Mouse (Mus musculus): ENCODE data around the gene Lurap1.

DNA sequence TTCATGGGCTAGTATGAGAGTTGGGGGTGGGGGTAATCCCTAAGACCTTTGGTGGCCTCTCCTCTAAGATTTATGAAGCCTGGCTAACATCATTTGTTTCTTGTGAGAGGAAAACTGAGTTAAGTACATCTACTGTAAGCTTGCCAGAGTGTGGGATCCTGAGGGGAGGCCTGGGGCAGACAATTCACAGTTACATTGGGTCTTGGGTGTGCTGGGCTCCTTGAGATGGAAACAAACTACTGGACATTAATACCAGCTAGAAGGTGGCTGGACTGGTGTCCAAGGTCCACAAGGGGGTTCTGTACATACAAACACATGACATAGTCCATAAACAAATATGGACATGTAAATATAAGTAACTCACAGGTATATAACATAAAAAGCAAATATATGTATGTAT lies 24.0 kb upstream of the Lurap1 start:
- no peak for TF ChIP-seq POLR2A (IDR thresholded peaks at IDR 0.05; ENCODE audit: extremely low read depth, insufficient read depth, low read length)
- no peak for TF ChIP-seq CTCF (IDR thresholded peaks at IDR 0.05; ENCODE audit: low read depth, low read length)

Data from liver, adult 2 months (tissue).